Mouse (Mus musculus) naive thymus-derived CD4-positive, alpha-beta T cell, adult 5 months (primary cell): Measurements from ENCODE around the gene Aldh16a1. TPM values are rescaled to one million over a fixed set of nuclear protein-coding genes. Genes with fewer than 3 reads are reported as not detected.

Experiments
- polyA plus RNA-seq: library from polyadenylated mRNA; unstranded; fragments of 100-300 nt; shearing (Covaris generic); gene quantifications from one replicate; pipeline ENCODE4 v1.2.1, GENCODE M21; 2017

Aldh16a1 gene
- polyA plus RNA-seq: 42.7 TPM

DNA sequence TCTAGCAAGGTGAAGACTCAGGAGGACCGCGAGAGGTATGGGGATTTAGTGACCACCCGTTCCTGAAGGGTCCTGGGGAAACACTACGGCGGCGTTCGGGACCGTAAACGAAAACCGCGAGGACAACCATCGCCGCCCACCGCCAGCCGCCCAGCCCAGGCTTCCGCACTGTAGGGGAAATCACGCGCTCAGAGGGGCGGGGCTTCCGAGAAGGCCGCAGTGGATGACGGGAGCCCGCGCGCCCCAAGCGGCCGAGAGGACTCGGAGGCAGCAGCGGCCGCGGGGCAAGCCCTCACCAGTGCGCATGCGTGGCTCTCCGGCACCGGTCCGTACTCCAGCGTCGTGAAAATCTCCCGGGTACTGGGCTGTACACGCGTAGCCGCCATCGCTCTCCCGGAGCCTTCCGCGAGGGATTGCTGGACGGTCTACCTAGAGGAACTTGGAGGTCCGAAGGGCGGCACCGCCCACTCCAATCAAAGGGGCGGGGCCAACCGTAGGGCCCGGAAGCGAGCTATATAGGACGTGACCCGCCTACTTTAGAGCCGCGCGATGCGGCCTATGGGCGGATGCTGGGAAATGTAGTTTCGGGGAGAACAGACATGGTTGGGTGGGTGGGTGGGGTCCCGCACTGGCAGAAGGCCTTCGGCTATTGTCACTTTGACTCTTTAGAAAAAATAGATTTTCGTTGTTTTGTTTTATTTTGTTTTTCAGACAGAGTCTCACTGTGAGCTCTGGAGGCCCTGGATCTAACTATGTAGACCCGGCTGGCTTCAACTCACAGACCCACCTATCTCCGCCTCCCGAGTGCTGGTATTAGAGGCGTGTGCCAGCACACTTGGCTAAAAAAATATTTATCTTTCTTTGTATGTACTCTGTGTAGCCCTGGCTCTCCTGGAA is at the start of gene Aldh16a1, which contains the start of gene Pih1d1:
Aldh16a1 (minus strand) TSS at position 489 of the 897 bp plus-strand sequence.
Pih1d1 (plus strand) TSS at position 208 of the 897 bp plus-strand sequence.

DNA sequence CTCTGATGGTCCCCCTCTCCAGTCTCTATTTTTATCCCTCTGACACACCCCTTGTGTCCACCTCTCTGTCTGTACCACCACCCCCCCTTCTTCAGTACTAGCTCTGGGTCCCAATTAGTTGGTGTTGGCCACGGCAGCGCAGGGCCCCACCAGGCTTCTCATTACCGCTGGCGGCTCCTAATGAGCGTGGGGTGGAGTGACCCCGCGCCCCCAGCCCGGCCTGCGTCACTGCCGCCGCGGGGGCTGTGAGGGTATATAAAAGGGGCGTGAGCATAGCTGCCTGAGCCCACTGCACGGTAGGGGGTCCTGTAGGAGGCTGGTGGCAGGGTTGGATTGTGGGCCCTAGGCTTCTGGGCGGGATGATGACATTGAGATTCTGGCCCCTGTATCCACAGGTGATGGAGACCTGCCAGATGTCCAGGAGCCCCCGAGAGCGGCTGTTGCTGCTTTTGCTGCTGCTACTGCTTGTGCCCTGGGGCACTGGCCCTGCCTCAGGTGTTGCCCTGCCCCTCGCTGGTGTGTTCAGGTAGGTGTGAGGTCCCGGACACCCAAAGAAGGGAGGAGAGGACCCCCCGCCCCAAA is 26.6 kb upstream of the Aldh16a1 start, which contains the start of gene Pth2:
Pth2 (plus strand) TSS at position 100 of the 582 bp plus-strand sequence.

DNA sequence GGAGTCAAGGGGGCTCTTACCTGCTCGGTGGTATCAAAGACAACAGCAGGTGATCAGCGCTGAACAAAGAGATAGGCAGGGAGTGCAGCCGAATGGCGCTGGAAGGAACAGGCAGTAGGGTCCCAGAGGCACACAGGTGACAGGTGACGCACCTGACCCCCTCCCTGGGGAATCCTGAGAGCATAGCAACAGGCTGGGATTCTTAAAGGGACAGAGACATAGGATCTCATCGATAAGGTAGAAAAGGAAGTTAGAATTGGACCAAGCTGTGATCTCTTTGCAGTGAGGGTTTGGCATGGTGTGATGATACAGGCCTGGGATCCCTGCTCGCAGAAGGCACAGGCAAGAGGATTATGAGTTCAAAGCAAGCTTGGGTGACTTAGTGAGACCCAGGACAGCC is 25.1 kb upstream of the Aldh16a1 start, which contains the start of gene Gfy:
Gfy (minus strand) TSS at position 101 of the 400 bp plus-strand sequence.

DNA sequence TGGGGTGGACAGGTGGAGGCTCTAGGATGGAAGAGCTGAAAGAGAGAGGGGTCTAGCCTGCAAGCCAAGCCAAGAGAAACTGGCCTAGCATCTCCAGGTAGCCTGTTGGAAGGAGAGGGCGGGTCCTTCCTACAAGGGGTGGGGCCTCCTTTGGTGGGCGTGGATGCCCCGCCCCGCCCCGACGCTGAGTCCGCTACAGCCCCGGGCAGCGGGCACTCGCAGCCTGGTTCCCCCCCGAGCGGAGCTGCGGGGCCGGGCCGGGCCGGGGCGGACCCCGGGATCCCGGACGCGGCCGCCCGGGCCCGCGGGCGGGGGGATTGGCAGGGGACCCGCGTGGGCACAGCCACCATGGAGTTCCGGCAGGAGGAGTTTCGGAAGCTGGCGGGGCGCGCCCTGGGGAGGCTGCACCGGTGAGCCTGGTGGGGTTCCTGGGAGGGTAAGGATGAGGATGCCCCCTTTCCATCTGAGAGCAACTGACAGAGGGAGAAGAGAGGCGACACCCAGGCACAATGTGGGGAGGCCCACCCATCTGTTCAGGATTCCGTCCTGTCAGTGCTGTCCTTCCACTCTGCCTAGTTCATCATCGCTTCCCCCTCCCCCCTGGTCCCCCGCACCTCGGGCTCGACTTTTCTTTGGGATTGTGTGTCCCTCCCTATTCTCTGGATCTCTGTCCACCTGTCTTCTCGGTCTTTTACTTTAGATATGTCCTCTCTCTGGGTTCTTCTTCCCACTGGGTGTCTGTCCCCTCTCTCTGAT is 9.5 kb upstream of the Aldh16a1 start, which contains the start of gene Slc17a7:
Slc17a7 (plus strand) TSS at position 215 of the 756 bp plus-strand sequence.

DNA sequence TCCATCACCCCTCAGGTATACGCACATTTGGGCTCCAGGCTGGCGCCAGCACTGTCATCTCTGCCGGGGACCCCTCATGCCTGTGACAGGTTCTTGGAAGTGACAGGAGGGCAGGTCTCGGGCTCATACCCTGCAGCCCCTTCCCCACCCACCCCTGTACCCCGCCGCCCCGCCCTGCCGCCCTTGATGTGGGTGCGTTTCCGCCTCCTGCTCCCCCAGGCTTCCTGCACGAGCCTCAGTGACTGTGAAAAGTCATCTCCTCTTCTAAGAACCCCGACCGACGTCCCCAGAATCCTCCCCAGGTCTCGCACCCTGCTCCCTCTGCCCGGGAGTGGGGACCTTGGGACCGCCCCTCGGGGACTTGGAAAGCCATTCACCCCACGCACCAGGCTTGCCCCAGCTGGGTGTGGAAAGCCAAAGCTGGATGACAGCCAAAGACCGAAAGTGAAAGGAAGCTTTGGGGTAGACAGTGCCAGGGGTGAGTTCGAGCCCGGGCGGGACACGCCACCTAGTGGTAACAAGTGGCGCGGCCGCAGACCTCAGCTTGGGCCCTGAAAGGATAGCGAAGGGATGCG is 18.3 kb downstream of the Aldh16a1 start, which contains the start of the genes Gm45713 and Flt3l:
Gm45713 (minus strand) TSS at position 239 of the 575 bp plus-strand sequence.
Flt3l (minus strand) TSS at position 440 of the 575 bp plus-strand sequence.

DNA sequence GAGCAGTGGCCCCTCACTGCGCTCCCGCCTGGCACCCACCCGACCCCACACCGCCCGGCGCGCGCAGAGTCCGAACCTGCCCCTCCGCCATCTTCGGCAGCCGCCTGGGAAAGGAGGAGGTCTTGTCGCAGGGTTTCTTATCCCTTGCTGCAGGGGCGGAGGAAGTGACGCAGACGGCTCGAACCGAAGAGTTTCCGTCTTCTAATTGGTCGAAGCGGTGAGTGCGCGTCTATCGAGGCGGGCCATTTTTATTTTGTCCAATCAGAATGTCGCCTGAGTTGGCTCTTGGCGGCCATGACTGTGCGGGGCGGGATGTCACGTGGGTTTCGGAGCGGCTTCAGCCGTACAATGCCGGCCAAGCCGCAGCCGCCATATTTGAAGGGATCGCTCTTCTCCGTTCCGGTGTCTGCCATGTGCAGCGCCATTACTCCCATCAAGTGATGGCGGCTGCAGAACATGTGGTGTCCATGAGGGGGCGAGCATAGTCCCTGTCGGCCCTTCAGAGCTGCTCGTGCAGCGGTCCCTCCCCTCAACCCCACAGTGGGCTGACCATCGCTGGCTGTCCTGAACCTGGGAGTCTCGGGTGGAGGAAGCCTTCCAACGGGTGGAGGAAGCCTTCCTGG is 25.6 kb downstream of the Aldh16a1 start, which contains the start of gene Rpl13a:
Rpl13a (minus strand) TSS at position 138 of the 623 bp plus-strand sequence.

DNA sequence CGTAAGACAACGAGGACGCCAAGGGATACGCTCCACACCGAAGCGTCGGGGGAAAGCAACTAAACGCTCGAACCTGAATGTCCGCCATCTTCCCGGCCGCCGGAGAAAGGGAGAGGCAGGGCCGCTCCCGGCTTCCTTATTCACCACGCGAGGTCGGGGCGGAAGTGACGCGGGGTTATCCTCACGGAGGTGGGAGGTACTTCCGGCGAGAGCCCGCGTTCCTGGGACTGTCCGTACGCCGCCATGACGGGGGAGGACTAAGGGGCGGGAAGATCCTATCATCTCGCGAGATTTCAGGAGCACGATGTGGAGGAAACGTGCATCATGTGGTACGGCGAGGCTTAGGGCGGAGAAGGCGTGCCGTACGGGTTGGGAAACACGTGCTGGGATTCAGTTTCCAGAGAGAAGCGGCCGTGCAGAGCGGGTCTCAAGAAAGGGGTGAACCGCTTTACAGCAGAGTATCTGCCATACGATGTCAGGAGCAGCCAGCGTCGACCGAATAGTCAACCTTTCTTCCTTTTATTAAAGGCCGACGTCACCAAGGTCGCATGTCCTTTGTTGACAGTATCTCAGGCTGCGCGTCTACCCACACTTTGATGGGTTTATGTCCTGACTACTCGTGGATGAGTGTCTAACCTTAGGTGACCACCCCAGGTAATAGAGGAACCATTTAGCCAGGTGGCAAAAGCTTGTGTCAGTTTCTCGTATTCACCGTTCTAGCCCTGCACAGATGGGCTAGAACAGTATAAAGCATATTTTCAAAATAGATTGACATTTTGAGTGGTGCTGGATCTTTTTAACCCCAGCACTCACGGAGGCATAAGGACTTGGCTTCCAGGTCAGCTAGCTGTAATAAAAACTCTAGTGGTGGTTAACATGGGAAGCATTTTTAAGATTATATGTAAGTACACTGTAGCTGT is 29.9 kb downstream of the Aldh16a1 start, which contains the start of gene Rps11:
Rps11 (minus strand) TSS at position 216 of the 920 bp plus-strand sequence.

DNA sequence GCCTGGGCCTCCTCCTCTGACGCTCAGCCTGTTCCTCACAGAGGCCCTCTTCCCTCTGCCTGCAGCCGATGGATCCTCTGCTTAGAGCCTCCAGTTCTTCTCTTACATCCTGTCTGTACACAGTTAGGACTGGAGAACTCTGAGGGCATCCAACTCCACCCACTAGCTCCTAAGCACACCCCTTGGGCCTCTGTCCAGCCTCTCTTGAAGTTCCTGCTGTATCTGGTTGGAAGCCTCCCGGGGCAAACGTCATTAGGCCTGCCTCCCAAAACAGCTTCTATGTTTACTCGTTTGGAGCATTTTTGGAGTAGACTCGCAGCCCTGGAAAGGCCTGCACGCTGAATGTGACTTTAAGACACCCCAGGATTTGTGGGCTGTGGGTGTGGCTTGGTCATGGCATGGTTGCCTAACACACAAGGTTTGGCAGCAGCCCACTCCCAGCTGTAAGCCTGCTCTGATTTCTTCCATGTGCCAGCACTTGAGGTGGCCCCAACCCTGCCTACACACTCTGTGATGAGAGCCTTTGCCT is 50.7 kb downstream of the Aldh16a1 start, which contains the start of gene Fcgrt:
Fcgrt (minus strand) TSS at position 200 of the 529 bp plus-strand sequence.

DNA sequence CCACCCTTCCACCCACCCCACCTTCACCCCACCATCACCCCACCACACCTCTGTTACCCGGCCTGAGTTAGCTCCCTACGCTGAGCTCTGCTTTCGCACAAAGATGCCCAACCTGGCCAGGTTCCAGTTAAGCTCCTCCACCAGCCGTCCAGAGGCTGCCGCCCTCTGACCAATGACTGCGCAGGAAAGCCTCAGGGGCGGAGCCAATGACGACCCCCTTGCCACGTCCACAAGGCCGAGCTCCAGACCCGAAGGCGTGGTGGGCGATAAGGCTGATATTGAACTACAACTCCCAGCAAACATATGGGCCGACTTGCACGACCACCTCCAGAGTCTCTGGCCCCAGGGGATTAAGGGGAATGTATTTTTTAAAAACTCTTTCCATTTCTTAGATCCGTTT is 62.3 kb downstream of the Aldh16a1 start, which contains the start of gene Rcn3:
Rcn3 (minus strand) TSS at position 174 of the 400 bp plus-strand sequence.

Other genes with a start within 250 kb of the Aldh16a1 start
- 53.1 TPM for gene Ap2a1, start 225.1 kb downstream of the Aldh16a1 start, polyA plus RNA-seq
- gene Tsks, start 211.4 kb downstream of the Aldh16a1 start, polyA plus RNA-seq: not detected
- not detected for gene Cpt1c, start 179.7 kb downstream of the Aldh16a1 start, polyA plus RNA-seq
- 161 TPM for gene Prmt1, start 168.0 kb downstream of the Aldh16a1 start, polyA plus RNA-seq
- 172 TPM for gene Irf3, start 156.9 kb downstream of the Aldh16a1 start, polyA plus RNA-seq
- gene Bcl2l12, start 155.9 kb downstream of the Aldh16a1 start, polyA plus RNA-seq: 17.5 TPM
- gene Scaf1, start 138.2 kb downstream of the Aldh16a1 start, polyA plus RNA-seq: 27.3 TPM
- 11.5 TPM for gene Rras, start 136.6 kb downstream of the Aldh16a1 start, polyA plus RNA-seq
- 2.2 TPM for gene Prr12, start 101.7 kb downstream of the Aldh16a1 start, polyA plus RNA-seq
- 104 TPM for gene Nosip, start 92.2 kb downstream of the Aldh16a1 start, polyA plus RNA-seq
- 1.7 TPM for gene Prrg2, start 91.9 kb downstream of the Aldh16a1 start, polyA plus RNA-seq
- 10.6 TPM for gene Rcn3, start 62.4 kb downstream of the Aldh16a1 start, polyA plus RNA-seq
- 6.2 TPM for gene Fcgrt, start 50.7 kb downstream of the Aldh16a1 start, polyA plus RNA-seq
- 2,728 TPM for gene Rps11, start 30.1 kb downstream of the Aldh16a1 start, polyA plus RNA-seq
- 3,371 TPM for gene Rpl13a, start 25.8 kb downstream of the Aldh16a1 start, polyA plus RNA-seq
- gene Gm45713, start 18.4 kb downstream of the Aldh16a1 start, polyA plus RNA-seq: not detected
- 252 TPM for gene Flt3l, start 18.2 kb downstream of the Aldh16a1 start, polyA plus RNA-seq
- gene Pih1d1, start 281 bp downstream of the Aldh16a1 start, polyA plus RNA-seq: 30.4 TPM
- gene Slc17a7, start 9.4 kb upstream of the Aldh16a1 start, polyA plus RNA-seq: 0.20 TPM
- gene Gfy, start 25.0 kb upstream of the Aldh16a1 start, polyA plus RNA-seq: not detected
- gene Pth2, start 26.4 kb upstream of the Aldh16a1 start, polyA plus RNA-seq: not detected
- gene Ccdc155, start 50.3 kb upstream of the Aldh16a1 start, polyA plus RNA-seq: not detected
- 2.7 TPM for gene Dkkl1, start 57.6 kb upstream of the Aldh16a1 start, polyA plus RNA-seq
- 0.95 TPM for gene Tead2, start 61.2 kb upstream of the Aldh16a1 start, polyA plus RNA-seq
- 402 TPM for gene Cd37, start 84.5 kb upstream of the Aldh16a1 start, polyA plus RNA-seq
- gene Slc6a16, start 86.5 kb upstream of the Aldh16a1 start, polyA plus RNA-seq: not detected
- not detected for gene Slc6a21, start 122.9 kb upstream of the Aldh16a1 start, polyA plus RNA-seq
- gene Trpm4, start 179.2 kb upstream of the Aldh16a1 start, polyA plus RNA-seq: 8.0 TPM
- gene Hrc, start 180.7 kb upstream of the Aldh16a1 start, polyA plus RNA-seq: not detected
- gene Ppfia3, start 212.4 kb upstream of the Aldh16a1 start, polyA plus RNA-seq: not detected
- gene Lin7b, start 216.0 kb upstream of the Aldh16a1 start, polyA plus RNA-seq: not detected
- 236 TPM for gene Snrnp70, start 241.2 kb upstream of the Aldh16a1 start, polyA plus RNA-seq